Mouse (Mus musculus) liver, embryonic 12.5 days (tissue): ENCODE measurements at regions not wholly inside any gene's neighbourhood (a gene's known extent, or its start where the extent isn't known, plus 50 kb on each side); places are given as distances from the start of the nearest gene placed in this dataset.

Source experiments
- ATAC-seq: fragments of 200-750 bp; cut with Nextera tagmentation; 2 replicates; pipeline ENCODE4 v1.8.0; 2017; ENCODE audit warnings: moderate number of reproducible peaks, mild to moderate bottlenecking, moderate library complexity
- H3K27ac ChIP-seq: fragments of 300-500 bp; sonication (generic); 2 replicates; pipeline ENCODE4 v1.5.1; 2016; ENCODE audit warnings: mild to moderate bottlenecking
- H3K27me3 ChIP-seq: fragments of 300-500 bp; sonication (generic); replicated peaks from 2 replicates; pipeline ENCODE4 v1.6.1; 2016; ENCODE audit warnings: mild to moderate bottlenecking, moderate library complexity
- H3K36me3 ChIP-seq: fragments of 300-500 bp; sonication (generic); 2 replicates; pipeline ENCODE4 v1.6.1; 2016; ENCODE audit warnings: mild to moderate bottlenecking, moderate library complexity
- H3K4me1 ChIP-seq: fragments of 300-500 bp; sonication (generic); 2 replicates; pipeline ENCODE4 v1.6.1; 2016
- H3K4me2 ChIP-seq: fragments of 300-500 bp; sonication (generic); 2 replicates; pipeline ENCODE4 v1.6.1; 2016; ENCODE audit warnings: mild to moderate bottlenecking, moderate library complexity
- H3K4me3 ChIP-seq: fragments of 300-500 bp; sonication (generic); 2 replicates; pipeline ENCODE4 v1.5.1; 2016; ENCODE audit warnings: mild to moderate bottlenecking, moderate library complexity
- H3K9ac ChIP-seq: fragments of 300-500 bp; sonication (generic); 2 replicates; pipeline ENCODE4 v1.6.1; 2016; ENCODE audit warnings: mild to moderate bottlenecking, moderate library complexity
- H3K9me3 ChIP-seq: fragments of 300-500 bp; sonication (generic); replicated peaks from 2 replicates; pipeline ENCODE4 v1.6.1; 2016; ENCODE audit warnings: mild to moderate bottlenecking, moderate library complexity
- WGBS: fragments of 180-500 bp; shearing (Covaris S2); methylation state at CpG from one replicate; pipeline ENCODE4 v1.1.7; 2016; ENCODE audit not compliant: insufficient replicate concordance; 5-methylcytosine and 5-hydroxymethylcytosine counted together

DNA sequence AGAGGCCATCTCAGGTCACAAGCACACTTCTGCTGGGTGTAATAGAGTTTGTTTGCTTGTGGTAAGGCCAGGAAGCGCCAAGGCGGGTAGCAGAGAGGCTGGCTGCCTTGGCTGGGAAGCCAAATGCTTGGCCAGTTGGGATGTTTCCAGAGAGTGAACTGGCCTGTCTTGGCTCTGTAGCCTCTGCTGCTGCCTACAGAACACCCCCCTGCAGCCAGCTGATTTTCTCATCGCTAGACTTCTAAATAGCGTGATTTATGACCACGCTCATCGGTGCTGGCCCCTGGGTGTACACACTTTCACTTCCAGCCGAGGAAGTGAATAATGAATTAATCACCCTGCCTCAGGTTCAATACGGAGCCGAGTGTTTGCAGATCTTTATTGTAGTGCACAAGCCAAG lies 102.2 kb upstream of the Adpgk start:
- no peak overlapping the region for H3K4me3 ChIP-seq
- ATAC-seq = no peak
- H3K36me3 ChIP-seq = no peaks in the 10 kb centered on the region
- WGBS = 62% methylated on average over 9 of the region's 9 CpGs
- no peaks in the 10 kb centered on the region for H3K27me3 ChIP-seq
- H3K4me1 ChIP-seq = no peaks in the 10 kb centered on the region
- no peak overlapping the region for H3K9ac ChIP-seq
- H3K4me2 ChIP-seq = no peak overlapping the region
- no peaks in the 10 kb centered on the region for H3K9me3 ChIP-seq
- H3K27ac ChIP-seq = no peak overlapping the region

- WGBS = 70% methylated on average over 4 of the region's 4 CpGs
- Histone ChIP-seq H3K27me3 (no peaks in the 10 kb centered on the region), H3K27ac (no peak overlapping the region), H3K36me3 (no peaks in the 10 kb centered on the region), H3K4me2 (no peak overlapping the region), H3K9ac (no peak overlapping the region), H3K4me1 (no peaks in the 10 kb centered on the region), H3K4me3 (no peak overlapping the region), H3K9me3 (no peaks in the 10 kb centered on the region)
- ATAC-seq = no peak
Observed at GRCm38 (mm10) chr9:59188411-59188810, 102.9 kb upstream of the Adpgk start.

GRCm38 (mm10) chr9:59186326-59186725 lies 105.0 kb upstream of the Adpgk start:
- H3K36me3 ChIP-seq = no peaks in the 10 kb centered on the region
- H3K4me1 ChIP-seq = no peaks in the 10 kb centered on the region
- H3K27ac ChIP-seq = no peak overlapping the region
- H3K4me3 ChIP-seq = no peak overlapping the region
- no peak for ATAC-seq
- no peak overlapping the region for H3K4me2 ChIP-seq
- no peaks in the 10 kb centered on the region for H3K9me3 ChIP-seq
- H3K27me3 ChIP-seq = no peaks in the 10 kb centered on the region
- H3K9ac ChIP-seq = no peak overlapping the region
- WGBS = 50% methylated on average over 4 of the region's 4 CpGs

DNA sequence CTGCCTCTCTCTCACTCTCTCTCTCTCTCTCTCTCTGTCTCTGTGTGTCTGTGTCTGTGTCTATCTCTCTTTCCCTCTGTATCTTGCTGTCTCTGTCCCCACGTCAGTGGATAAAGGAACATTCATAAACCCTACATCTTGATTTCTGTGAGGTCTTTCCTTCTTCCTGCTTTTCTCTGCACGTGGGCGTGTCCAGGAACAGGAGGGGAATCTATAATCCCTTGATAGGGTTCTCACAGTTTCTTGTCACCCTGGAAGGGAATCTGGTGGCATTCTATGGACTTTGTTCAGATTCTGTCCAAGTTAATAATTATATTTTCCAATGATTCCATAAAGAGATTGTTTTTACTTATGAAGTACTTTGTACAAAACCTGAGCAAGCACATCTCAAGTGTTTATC lies 107.3 kb upstream of the Adpgk start:
- no peaks in the 10 kb centered on the region for H3K27me3 ChIP-seq
- no peaks in the 10 kb centered on the region for H3K36me3 ChIP-seq
- H3K4me2 ChIP-seq = no peak overlapping the region
- no peaks in the 10 kb centered on the region for H3K9me3 ChIP-seq
- no peak overlapping the region for H3K27ac ChIP-seq
- no peak for ATAC-seq
- WGBS = 40% methylated on average over 3 of the region's 3 CpGs
- no peak overlapping the region for H3K4me3 ChIP-seq
- no peak overlapping the region for H3K9ac ChIP-seq
- H3K4me1 ChIP-seq = no peaks in the 10 kb centered on the region

GRCm38 (mm10) chr9:59182906-59183305 lies 108.5 kb upstream of the Adpgk start:
- H3K27ac ChIP-seq = no peak overlapping the region
- H3K4me3 ChIP-seq = no peak overlapping the region
- no peak overlapping the region for H3K9ac ChIP-seq
- H3K4me2 ChIP-seq = no peak overlapping the region
- H3K27me3 ChIP-seq = no peaks in the 10 kb centered on the region
- no peaks in the 10 kb centered on the region for H3K36me3 ChIP-seq
- no peaks in the 10 kb centered on the region for H3K4me1 ChIP-seq
- no peaks in the 10 kb centered on the region for H3K9me3 ChIP-seq
- WGBS = 57% methylated on average over 6 of the region's 6 CpGs
- ATAC-seq = no peak

DNA sequence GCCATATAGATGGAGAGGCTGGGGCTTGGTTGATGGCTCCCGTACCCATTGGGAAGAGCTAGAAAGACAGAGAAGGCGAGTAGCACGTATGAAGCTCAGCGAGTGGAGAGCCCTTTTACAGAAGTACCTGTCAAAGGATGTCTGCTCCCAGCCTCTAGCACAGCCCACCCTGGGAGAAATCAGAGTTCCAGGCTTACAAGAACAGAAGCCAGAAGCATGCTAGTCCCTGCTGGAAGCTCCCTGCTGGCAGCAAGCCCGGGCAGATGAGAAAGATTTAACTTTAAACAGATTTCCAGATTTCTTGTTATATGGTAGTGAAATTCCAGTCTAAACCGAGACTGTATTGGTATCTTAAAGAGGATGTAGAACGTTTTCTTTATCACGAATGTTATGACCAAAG lies 108.9 kb upstream of the Adpgk start:
- ATAC-seq = no peak

GRCm38 (mm10) chr9:59171576-59171975 lies 119.8 kb upstream of the Adpgk start:
- Histone ChIP-seq H3K36me3 (no peaks in the 10 kb centered on the region), H3K4me1 (no peaks in the 10 kb centered on the region), H3K4me2 (no peak overlapping the region), H3K4me3 (no peak overlapping the region), H3K9me3 (no peaks in the 10 kb centered on the region), H3K27ac (no peak overlapping the region), H3K27me3 (no peaks in the 10 kb centered on the region), H3K9ac (no peak overlapping the region)
- no peak for ATAC-seq
- 63% methylated on average over 2 of the region's 2 CpGs for WGBS

More for the DNA sequence above, 108.9 kb upstream of the Adpgk start:
- Histone ChIP-seq H3K9ac (no peak overlapping the region), H3K9me3 (no peaks in the 10 kb centered on the region), H3K4me3 (no peak overlapping the region), H3K27ac (no peak overlapping the region), H3K36me3 (no peaks in the 10 kb centered on the region), H3K27me3 (no peaks in the 10 kb centered on the region), H3K4me1 (no peaks in the 10 kb centered on the region), H3K4me2 (no peak overlapping the region)
- WGBS = 55% methylated on average over 8 of the region's 8 CpGs

GRCm38 (mm10) chr9:59163390-59163976 lies 127.2 kb upstream of the Neo1 start:
- no peak for ATAC-seq

GRCm38 (mm10) chr9:59162954-59163353 lies 126.7 kb upstream of the Neo1 start:
- H3K4me2 ChIP-seq = no peak overlapping the region
- H3K4me1 ChIP-seq = no peaks in the 10 kb centered on the region
- no peak overlapping the region for H3K9ac ChIP-seq
- no peaks in the 10 kb centered on the region for H3K36me3 ChIP-seq
- H3K9me3 ChIP-seq = no peaks in the 10 kb centered on the region
- H3K27me3 ChIP-seq = no peaks in the 10 kb centered on the region
- 54% methylated on average over 4 of the region's 4 CpGs for WGBS
- H3K4me3 ChIP-seq = no peak overlapping the region
- no peak overlapping the region for H3K27ac ChIP-seq
- ATAC-seq = no peak

More at GRCm38 (mm10) chr9:59163390-59163976, 127.2 kb upstream of the Neo1 start:
- H3K4me2 ChIP-seq = no peak overlapping the region
- no peaks in the 10 kb centered on the region for H3K4me1 ChIP-seq
- H3K4me3 ChIP-seq = no peak overlapping the region
- H3K27me3 ChIP-seq = no peaks in the 10 kb centered on the region
- no peak overlapping the region for H3K9ac ChIP-seq
- 51% methylated on average over 6 of the region's 6 CpGs for WGBS
- no peaks in the 10 kb centered on the region for H3K9me3 ChIP-seq
- no peaks in the 10 kb centered on the region for H3K36me3 ChIP-seq
- no peak overlapping the region for H3K27ac ChIP-seq

DNA sequence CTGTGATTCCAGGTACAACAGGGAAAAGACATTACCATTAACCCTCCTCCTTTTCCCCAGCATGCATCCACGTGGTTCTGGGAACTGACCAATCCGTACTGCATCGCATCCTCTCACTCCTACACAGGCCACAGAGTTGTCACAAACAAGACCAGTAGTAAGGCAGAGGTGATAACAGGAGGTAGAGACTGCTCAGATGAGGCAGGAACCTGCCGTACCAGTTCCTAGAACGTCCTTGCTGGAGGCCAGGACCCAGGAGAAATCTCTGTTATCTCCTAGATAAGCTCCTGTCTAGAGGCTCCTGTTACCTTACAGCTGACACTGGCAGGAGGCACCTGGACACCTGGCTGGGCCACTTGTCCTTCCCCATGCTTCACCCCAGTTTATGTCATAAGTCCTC lies 121.4 kb upstream of the Neo1 start:
- Histone ChIP-seq H3K4me1 (no peaks in the 10 kb centered on the region), H3K9ac (no peak overlapping the region), H3K27me3 (no peaks in the 10 kb centered on the region), H3K4me3 (no peak overlapping the region), H3K4me2 (no peak overlapping the region), H3K27ac (no peak overlapping the region), H3K36me3 (no peaks in the 10 kb centered on the region), H3K9me3 (no peaks in the 10 kb centered on the region)
- ATAC-seq = no peak
- 30% methylated on average over 5 of the region's 5 CpGs for WGBS

DNA sequence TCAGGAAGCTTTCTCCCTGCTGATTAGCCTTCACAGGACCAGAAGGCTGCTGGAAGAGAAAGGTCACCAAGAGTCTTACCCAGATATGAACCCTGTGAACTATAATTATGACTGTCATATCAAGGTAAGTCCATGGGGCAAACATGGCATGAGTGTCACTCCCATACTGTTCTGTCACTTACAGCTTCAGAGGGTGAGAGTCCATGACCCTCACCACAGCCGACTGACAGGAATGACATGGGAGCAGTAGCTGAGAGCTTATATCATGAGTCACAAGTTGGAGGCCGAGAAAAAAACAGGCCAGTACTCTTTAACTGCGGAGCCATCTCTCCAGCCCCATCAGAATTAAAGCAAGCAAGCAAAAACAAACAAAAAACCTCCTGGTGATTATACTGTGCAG lies 117.7 kb upstream of the Neo1 start:
- Histone ChIP-seq H3K27ac (no peak overlapping the region), H3K36me3 (no peaks in the 10 kb centered on the region), H3K4me2 (no peak overlapping the region), H3K4me3 (no peak overlapping the region), H3K9ac (no peak overlapping the region), H3K9me3 (no peaks in the 10 kb centered on the region), H3K4me1 (no peaks in the 10 kb centered on the region), H3K27me3 (no peaks in the 10 kb centered on the region)
- 40% methylated on average over 3 of the region's 3 CpGs for WGBS
- no peak for ATAC-seq

DNA sequence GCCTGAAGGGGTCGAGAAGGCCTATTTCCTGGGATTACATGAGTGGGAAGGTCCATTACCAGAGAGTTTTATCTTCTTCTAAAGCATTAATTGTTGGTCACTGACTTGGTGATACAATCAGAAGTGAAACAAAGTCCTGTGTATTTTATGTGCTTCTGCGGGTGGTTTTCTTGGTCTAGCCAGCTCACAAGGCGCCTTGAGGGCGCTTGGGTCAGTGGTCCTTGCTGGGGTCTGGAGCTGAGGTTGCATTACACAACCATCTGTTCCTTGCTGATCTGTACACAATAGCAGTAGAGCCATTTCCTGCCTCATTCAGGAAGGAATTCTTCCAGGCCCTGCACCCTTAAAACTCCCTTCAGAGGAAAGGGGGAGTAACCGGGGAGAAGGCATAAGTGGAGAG lies 116.9 kb upstream of the Neo1 start:
- H3K4me2 ChIP-seq = no peak overlapping the region
- no peaks in the 10 kb centered on the region for H3K36me3 ChIP-seq
- WGBS = 43% methylated on average over 5 of the region's 5 CpGs
- no peaks in the 10 kb centered on the region for H3K9me3 ChIP-seq
- no peak overlapping the region for H3K27ac ChIP-seq
- no peak overlapping the region for H3K4me3 ChIP-seq
- H3K9ac ChIP-seq = no peak overlapping the region
- ATAC-seq = no peak
- H3K4me1 ChIP-seq = no peaks in the 10 kb centered on the region
- no peaks in the 10 kb centered on the region for H3K27me3 ChIP-seq

- ATAC-seq = no peak
- WGBS = 55% methylated on average over 3 of the region's 3 CpGs
Observed at GRCm38 (mm10) chr9:59144256-59144800, 108.1 kb upstream of the Neo1 start.

More at GRCm38 (mm10) chr9:59144256-59144800, 108.1 kb upstream of the Neo1 start:
- Histone ChIP-seq H3K9ac (no peak overlapping the region), H3K27me3 (no peaks in the 10 kb centered on the region), H3K4me2 (no peak overlapping the region), H3K9me3 (no peaks in the 10 kb centered on the region), H3K4me3 (no peak overlapping the region), H3K36me3 (no peaks in the 10 kb centered on the region), H3K4me1 (no peaks in the 10 kb centered on the region), H3K27ac (no peak overlapping the region)
